Mouse (Mus musculus) CH12.LX (cell line): Measurements from ENCODE around the gene Mybl2.

Source experiments
- CHD1 ChIP-seq: IDR thresholded peaks from 2 replicates; pipeline ENCODE4 v1.6.1; 2012; ENCODE audit warnings: low read depth, low read length, improper control_type of control experiment, inconsistent platforms
- CHD2 ChIP-seq: IDR thresholded peaks from 2 replicates; pipeline ENCODE4 v1.6.1; 2011; ENCODE audit warnings: low read length, improper control_type of control experiment
- CTCF ChIP-seq, 2 experiments: IDR thresholded peaks in 1 of 2; conservative IDR thresholded peaks in 1 of 2; 2 replicates each; pipeline ENCODE4 v1.5.1; 2011 to 2012; ENCODE audit warnings: low read depth in 2 of 2, low read length in 2 of 2, improper control_type of control experiment in 1 of 2, inconsistent platforms in 1 of 2, mild to moderate bottlenecking in 1 of 2, moderate library complexity in 1 of 2
- E2F4 ChIP-seq: IDR thresholded peaks from 2 replicates; pipeline ENCODE4 v1.6.1; 2011; ENCODE audit warnings: low read depth, low read length, improper control_type of control experiment; ENCODE audit not compliant: insufficient replicate concordance
- JUND ChIP-seq: conservative IDR thresholded peaks from 2 replicates; pipeline ENCODE4 v1.6.1; 2011; ENCODE audit warnings: low read depth, low read length, improper control_type of control experiment
- MAX ChIP-seq: IDR thresholded peaks from 2 replicates; pipeline ENCODE4 v1.6.1; 2011; ENCODE audit warnings: low read length, improper control_type of control experiment
- MXI1 ChIP-seq: IDR thresholded peaks from 2 replicates; pipeline ENCODE4 v1.6.1; 2011; ENCODE audit warnings: mild to moderate bottlenecking, low read depth, low read length, improper control_type of control experiment
- NELFE ChIP-seq: IDR thresholded peaks from 2 replicates; pipeline ENCODE4 v1.6.1; 2011; ENCODE audit warnings: low read depth, low read length, improper control_type of control experiment
- TBP ChIP-seq: conservative IDR thresholded peaks from 2 replicates; pipeline ENCODE4 v1.6.1; 2011; ENCODE audit warnings: low read depth, low read length, improper control_type of control experiment
- UBTF ChIP-seq: IDR thresholded peaks from 2 replicates; pipeline ENCODE4 v1.6.1; 2012; ENCODE audit warnings: low read depth, mild to moderate bottlenecking, inconsistent platforms, low read length, improper control_type of control experiment, moderate library complexity
- USF1 ChIP-seq: IDR thresholded peaks from 2 replicates; pipeline ENCODE4 v1.6.1; 2014; ENCODE audit warnings: low read depth, mild to moderate bottlenecking, inconsistent platforms, low read length, improper control_type of control experiment
- USF2 ChIP-seq: conservative IDR thresholded peaks from 2 replicates; pipeline ENCODE4 v1.6.1; 2011; ENCODE audit warnings: low read depth, low read length, improper control_type of control experiment
- ZNF384 ChIP-seq: IDR thresholded peaks from 2 replicates; pipeline ENCODE4 v1.6.1; 2012; ENCODE audit warnings: low read depth, low read length, improper control_type of control experiment, inconsistent platforms

GRCm38 (mm10) chr2:163054891-163055494, 506 bp downstream of the Mybl2 start:
- TF ChIP-seq TBP (no peak), CHD1 (0 out of 2 replicates have a peak, but pooled peaks have one; percentile 4), CTCF (conservative IDR thresholded peaks at IDR 0.05 in 1 of 2, IDR thresholded peaks at IDR 0.05 in 1 of 2; ENCODE audit: low read depth in 2 of 2, low read length in 2 of 2) (no peak), CHD2 (0 out of 2 replicates have a peak, but pooled peaks have one; percentile 19), E2F4 (no peak), NELFE (no peak), USF1 (no peak), ZNF384 (no peak), UBTF (no peak; the same call in 1 of the 2 replicates), MAX (no peak), MXI1 (no peak), JUND (no peak), USF2 (no peak)
